Mouse (Mus musculus): ENCODE results near the gene Gnat2. TPM values are rescaled to one million over a fixed set of nuclear protein-coding genes. Genes with fewer than 3 reads are reported as not detected.

Gene Gnat2
- 0.13 TPM in 1 of 2 replicates, not detected in the other for polyA plus RNA-seq (2012; ENCODE audit: low replicate concordance)

DNA sequence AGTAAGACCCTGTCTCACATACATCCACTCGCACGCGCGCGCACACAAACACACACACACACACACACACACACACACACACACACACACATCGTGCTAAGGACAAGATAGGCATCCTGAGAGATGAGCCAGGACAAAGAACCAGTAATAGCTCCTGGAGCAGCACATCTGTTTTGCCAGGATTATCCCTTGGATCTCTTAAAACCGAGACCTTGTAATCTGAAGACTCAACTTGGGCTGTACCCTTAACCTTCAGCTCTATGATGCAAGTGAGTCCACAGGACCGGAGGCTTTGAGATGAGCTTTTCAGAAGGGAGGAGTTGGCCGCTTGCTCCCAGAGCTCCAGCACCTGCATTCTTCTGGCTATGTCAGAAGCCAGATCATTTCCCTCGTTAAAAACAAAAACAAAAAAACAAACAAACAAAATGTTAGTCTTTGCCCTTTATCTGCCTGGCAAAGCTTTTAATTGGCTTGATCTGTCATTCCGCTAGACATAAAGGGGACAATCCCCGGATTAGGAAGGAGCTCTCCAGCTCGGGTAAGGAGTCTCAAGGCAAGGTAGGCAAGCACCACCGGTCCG is at the start of gene Gnat2:
Gene Gnat2, plus strand, starts transcription at position 254 of the 580 bp plus-strand sequence.

GRCm38 (mm10) chr3:108044394-108045140 is 48.0 kb upstream of the Gnat2 start, which contains the start of gene Gstm4:
Gene Gstm4 (minus strand): TSS chr3:108044894.

DNA sequence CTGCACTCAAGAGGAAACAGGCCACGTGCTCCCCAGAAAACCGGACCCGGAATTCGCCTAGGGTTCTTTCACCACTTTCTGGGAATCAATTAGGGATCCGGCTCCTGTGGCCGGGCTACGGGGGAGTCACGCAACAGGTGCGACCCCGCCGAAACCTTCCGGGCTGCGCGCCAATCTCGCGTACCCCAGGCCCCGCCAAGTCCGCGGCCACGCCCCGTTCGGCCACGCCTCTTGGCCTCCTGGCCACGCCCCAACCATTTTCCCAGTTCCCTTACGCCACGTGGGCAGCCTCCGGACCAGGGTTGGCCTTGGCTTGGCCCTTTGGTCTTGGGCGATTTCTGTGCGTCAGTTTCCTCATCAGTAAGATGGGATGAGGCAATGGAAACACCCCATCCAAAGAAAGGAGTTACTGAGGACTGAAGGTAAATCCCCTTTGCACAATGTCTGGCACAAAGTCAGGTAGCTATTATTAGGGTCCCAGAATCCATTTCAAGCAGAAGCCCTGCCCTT is 6.1 kb upstream of the Gnat2 start, which contains the start of gene Ampd2:
Gene Ampd2, minus strand, starts transcription at position 182 of the 510 bp plus-strand sequence.

GRCm38 (mm10) chr3:108145534-108146445 is 53.2 kb downstream of the Gnat2 start, which contains the start of gene Gnai3:
Gene Gnai3 (minus strand): TSS chr3:108146146.

Other genes with a start within 250 kb of the Gnat2 start
- 0.07 TPM in 1 of 2 replicates, not detected in the other for gene Eps8l3, start 215.6 kb upstream of the Gnat2 start, polyA plus RNA-seq (2012; ENCODE audit: low replicate concordance)
- 1.2 TPM in 1 of 2 replicates, not detected in the other for gene Gstm5, start 197.0 kb upstream of the Gnat2 start, polyA plus RNA-seq (2012; ENCODE audit: low replicate concordance)
- gene Gstm7, start 161.0 kb upstream of the Gnat2 start, polyA plus RNA-seq (2012; ENCODE audit: low replicate concordance) = 0.47 TPM in 1 of 2 replicates, not detected in the other
- gene Gstm6, start 149.0 kb upstream of the Gnat2 start, polyA plus RNA-seq (2012; ENCODE audit: low replicate concordance) = not detected in 2 replicates
- gene Gstm3, start 123.5 kb upstream of the Gnat2 start, polyA plus RNA-seq (2012; ENCODE audit: low replicate concordance) = not detected in 2 replicates
- 0.15 TPM in 1 of 2 replicates, not detected in the other for gene Gstm2, start 106.3 kb upstream of the Gnat2 start, polyA plus RNA-seq (2012; ENCODE audit: low replicate concordance)
- gene Gstm1, start 74.8 kb upstream of the Gnat2 start, polyA plus RNA-seq (2012; ENCODE audit: low replicate concordance) = 84.3 and 224 TPM in 2 replicates
- 1.4 and 3.0 TPM in 2 replicates for gene Gstm4, start 47.9 kb upstream of the Gnat2 start, polyA plus RNA-seq (2012; ENCODE audit: low replicate concordance)
- gene Ampd2, start 6.1 kb upstream of the Gnat2 start, polyA plus RNA-seq (2012; ENCODE audit: low replicate concordance) = 39.0 and 70.0 TPM in 2 replicates
- gene Gnai3, start 53.4 kb downstream of the Gnat2 start, polyA plus RNA-seq (2012; ENCODE audit: low replicate concordance) = 11.0 and 14.2 TPM in 2 replicates
- gene Gpr61, start 62.1 kb downstream of the Gnat2 start, polyA plus RNA-seq (2012; ENCODE audit: low replicate concordance) = 0.03 and 0.07 TPM in 2 replicates
- gene Amigo1, start 93.5 kb downstream of the Gnat2 start, polyA plus RNA-seq (2012; ENCODE audit: low replicate concordance) = 3.0 and 3.7 TPM in 2 replicates
- 13.5 and 17.0 TPM in 2 replicates for gene Cyb561d1, start 108.4 kb downstream of the Gnat2 start, polyA plus RNA-seq (2012; ENCODE audit: low replicate concordance)
- 20.8 and 24.5 TPM in 2 replicates for gene Atxn7l2, start 118.1 kb downstream of the Gnat2 start, polyA plus RNA-seq (2012; ENCODE audit: low replicate concordance)
- gene Sypl2, start 133.9 kb downstream of the Gnat2 start, polyA plus RNA-seq (2012; ENCODE audit: low replicate concordance) = not detected in 2 replicates
- gene Psma5, start 164.1 kb downstream of the Gnat2 start, polyA plus RNA-seq (2012; ENCODE audit: low replicate concordance) = 1.6 and 4.8 TPM in 2 replicates
- 8.5 and 14.4 TPM in 2 replicates for gene Sort1, start 191.3 kb downstream of the Gnat2 start, polyA plus RNA-seq (2012; ENCODE audit: low replicate concordance)

All from hematopoietic multipotent progenitor cell, adult 10-12 weeks (in vitro differentiated cells).